Mouse (Mus musculus) adrenal gland, postnatal 36 days (tissue): ENCODE data around the gene Slc48a1. TPM values are rescaled to one million over a fixed set of nuclear protein-coding genes. Genes with fewer than 3 reads are reported as not detected.

ENCODE experiments used
- DNase-seq, 2 experiments: peaks; one replicate each; pipeline ENCODE4 v3.0.0; 2021; ENCODE audit warnings: mixed read lengths in 1 of 2
- total RNA-seq, 2 experiments: library from RNA; stranded (reverse); gene quantifications; 2 replicates each; pipeline ENCODE4 v1.2.3; 2021

Slc48a1 gene
- total RNA-seq, 2 experiments from 2014 or later, result 107 to 130 TPM

- DNase-seq, result no peak
Observed at GRCm38 (mm10) chr15:97781961-97782748, 3.8 kb downstream of the Slc48a1 start.

- peak; percentile 81 to 90 for DNase-seq
Observed at GRCm38 (mm10) chr15:97782749-97783105, 4.4 kb downstream of the Slc48a1 start.

- DNase-seq, result peak; percentile 95 to 97
Observed at GRCm38 (mm10) chr15:97784092-97784559, 5.8 kb downstream of the Slc48a1 start.

GRCm38 (mm10) chr15:97784561-97785161 lies 6.3 kb downstream of the Slc48a1 start:
- no peak for DNase-seq

- DNase-seq, result peak; percentile 62
Observed at GRCm38 (mm10) chr15:97785731-97786411, 7.6 kb downstream of the Slc48a1 start.

- peak in 1 of 2 experiments; percentile 57 for DNase-seq
Observed at GRCm38 (mm10) chr15:97786412-97787112, 8.2 kb downstream of the Slc48a1 start.

GRCm38 (mm10) chr15:97787148-97787798 lies 9.0 kb downstream of the Slc48a1 start:
- DNase-seq, result no peak

GRCm38 (mm10) chr15:97787799-97788667 lies 9.7 kb downstream of the Slc48a1 start:
- no peak for DNase-seq

GRCm38 (mm10) chr15:97788821-97789220 lies 10.5 kb downstream of the Slc48a1 start:
- DNase-seq, result peak; percentile 70 to 78

GRCm38 (mm10) chr15:97789761-97790505 lies 11.6 kb downstream of the Slc48a1 start:
- DNase-seq, result peak; percentile 74 to 85

- DNase-seq, result no peak
Observed at GRCm38 (mm10) chr15:97791126-97791700, 12.9 kb downstream of the Slc48a1 start.

GRCm38 (mm10) chr15:97793386-97794153 lies 15.2 kb downstream of the Slc48a1 start:
- DNase-seq, result no peak

- DNase-seq, result no peak
Observed at GRCm38 (mm10) chr15:97794268-97794667, 15.9 kb downstream of the Slc48a1 start.

- no peak for DNase-seq
Observed at GRCm38 (mm10) chr15:97795559-97796235, 17.4 kb downstream of the Slc48a1 start.

- DNase-seq, result no peak
Observed at GRCm38 (mm10) chr15:97796674-97797310, 18.5 kb downstream of the Slc48a1 start.

- peak in 1 of 2 experiments; percentile 57 for DNase-seq
Observed at GRCm38 (mm10) chr15:97798134-97798533, 19.8 kb downstream of the Slc48a1 start.

- DNase-seq, result no peak
Observed at GRCm38 (mm10) chr15:97799446-97799845, 21.1 kb downstream of the Slc48a1 start.

- DNase-seq, result no peak
Observed at GRCm38 (mm10) chr15:97800853-97801252, 22.5 kb downstream of the Slc48a1 start.
